Mouse (Mus musculus) myocyte (in vitro differentiated cells): ENCODE measurements around the gene C530025M09Rik. TPM values are rescaled to one million over a fixed set of nuclear protein-coding genes. Genes with fewer than 3 reads are reported as not detected.

Experiments used
- H3K27me3 ChIP-seq: one replicate; pipeline ENCODE4 v1.6.1; 2011; ENCODE audit not compliant: control insufficient read depth, insufficient read depth, insufficient read length
- H3K36me3 ChIP-seq: one replicate; pipeline ENCODE4 v1.6.1; 2011; ENCODE audit not compliant: control insufficient read depth, insufficient read depth
- H3K4me2 ChIP-seq: one replicate; pipeline ENCODE4 v1.6.1; 2011; ENCODE audit warnings: low read depth, control low read depth
- H3K4me3 ChIP-seq: one replicate; pipeline ENCODE4 v1.5.1; 2011; ENCODE audit warnings: mild to moderate bottlenecking, control low read depth, moderate library complexity
- H3K79me2 ChIP-seq: one replicate; pipeline ENCODE4 v1.6.1; 2011; ENCODE audit not compliant: control insufficient read depth, insufficient read depth
- H3ac ChIP-seq: one replicate; pipeline ENCODE4 v1.6.1; 2011; ENCODE audit not compliant: control insufficient read depth, insufficient read length
- CEBPB ChIP-seq: IDR thresholded peaks from 2 replicates; pipeline ENCODE4 v1.6.1; 2011; ENCODE audit warnings: mild to moderate bottlenecking, moderate library complexity; ENCODE audit not compliant: poor library complexity, insufficient read depth, severe bottlenecking
- E2F4 ChIP-seq: IDR thresholded peaks from one replicate; pipeline ENCODE4 v1.6.1; 2011; ENCODE audit warnings: mild to moderate bottlenecking, control low read depth, moderate library complexity; ENCODE audit not compliant: insufficient read depth
- MAX ChIP-seq: IDR thresholded peaks from one replicate; pipeline ENCODE4 v1.6.1; 2011; ENCODE audit warnings: low read depth, mild to moderate bottlenecking, control low read depth
- MYOD1 ChIP-seq, 3 experiments: IDR thresholded peaks; one replicate each; pipeline ENCODE4 v1.6.1; 2011; ENCODE audit warnings: control low read depth in 2 of 3, low read depth in 2 of 3, mild to moderate bottlenecking in 2 of 3, moderate library complexity in 1 of 3; ENCODE audit not compliant: insufficient read length in 2 of 3, control insufficient read depth in 1 of 3
- MYOG ChIP-seq, 3 experiments: IDR thresholded peaks; one replicate each; pipeline ENCODE4 v1.6.1; 2011; ENCODE audit warnings: control low read depth in 2 of 3, low read depth in 2 of 3, mild to moderate bottlenecking in 2 of 3; ENCODE audit not compliant: insufficient read length in 2 of 3, control insufficient read depth in 1 of 3, insufficient read depth in 1 of 3
- POLR2A ChIP-seq: IDR thresholded peaks from one replicate; pipeline ENCODE4 v1.6.1; 2011; ENCODE audit warnings: low read depth, mild to moderate bottlenecking, control low read depth, moderate library complexity; ENCODE audit not compliant: insufficient read length
- POLR2AphosphoS2 ChIP-seq: IDR thresholded peaks from one replicate; pipeline ENCODE4 v1.6.1; 2011; ENCODE audit warnings: low read depth, control low read depth; ENCODE audit not compliant: insufficient read length
- REST ChIP-seq: IDR thresholded peaks from one replicate; pipeline ENCODE4 v1.6.1; 2011; ENCODE audit warnings: mild to moderate bottlenecking, control low read depth, moderate library complexity; ENCODE audit not compliant: insufficient read depth, insufficient read length
- SRF ChIP-seq: IDR thresholded peaks from one replicate; pipeline ENCODE4 v1.6.1; 2011; ENCODE audit warnings: low read depth; ENCODE audit not compliant: control insufficient read depth, insufficient read length
- TCF12 ChIP-seq: IDR thresholded peaks from one replicate; pipeline ENCODE4 v1.6.1; 2011; ENCODE audit warnings: mild to moderate bottlenecking, control low read depth; ENCODE audit not compliant: poor library complexity, insufficient read depth, severe bottlenecking
- TCF3 ChIP-seq: IDR thresholded peaks from one replicate; pipeline ENCODE4 v1.6.1; 2011; ENCODE audit warnings: low read depth, control low read depth; ENCODE audit not compliant: insufficient read length
- USF1 ChIP-seq: IDR thresholded peaks from one replicate; pipeline ENCODE4 v1.6.1; 2011; ENCODE audit warnings: low read depth, mild to moderate bottlenecking, control low read depth, moderate library complexity
- polyA plus RNA-seq: library from polyadenylated mRNA; unstranded; fragments of >200 nt; fragmentation: generic; extraction: Trizol; gene quantifications from one replicate; pipeline ENCODE4 v1.2.1, GENCODE M21; 2012; ENCODE audit warnings: missing spikeins

The C530025M09Rik gene
- polyA plus RNA-seq, result not detected

DNA sequence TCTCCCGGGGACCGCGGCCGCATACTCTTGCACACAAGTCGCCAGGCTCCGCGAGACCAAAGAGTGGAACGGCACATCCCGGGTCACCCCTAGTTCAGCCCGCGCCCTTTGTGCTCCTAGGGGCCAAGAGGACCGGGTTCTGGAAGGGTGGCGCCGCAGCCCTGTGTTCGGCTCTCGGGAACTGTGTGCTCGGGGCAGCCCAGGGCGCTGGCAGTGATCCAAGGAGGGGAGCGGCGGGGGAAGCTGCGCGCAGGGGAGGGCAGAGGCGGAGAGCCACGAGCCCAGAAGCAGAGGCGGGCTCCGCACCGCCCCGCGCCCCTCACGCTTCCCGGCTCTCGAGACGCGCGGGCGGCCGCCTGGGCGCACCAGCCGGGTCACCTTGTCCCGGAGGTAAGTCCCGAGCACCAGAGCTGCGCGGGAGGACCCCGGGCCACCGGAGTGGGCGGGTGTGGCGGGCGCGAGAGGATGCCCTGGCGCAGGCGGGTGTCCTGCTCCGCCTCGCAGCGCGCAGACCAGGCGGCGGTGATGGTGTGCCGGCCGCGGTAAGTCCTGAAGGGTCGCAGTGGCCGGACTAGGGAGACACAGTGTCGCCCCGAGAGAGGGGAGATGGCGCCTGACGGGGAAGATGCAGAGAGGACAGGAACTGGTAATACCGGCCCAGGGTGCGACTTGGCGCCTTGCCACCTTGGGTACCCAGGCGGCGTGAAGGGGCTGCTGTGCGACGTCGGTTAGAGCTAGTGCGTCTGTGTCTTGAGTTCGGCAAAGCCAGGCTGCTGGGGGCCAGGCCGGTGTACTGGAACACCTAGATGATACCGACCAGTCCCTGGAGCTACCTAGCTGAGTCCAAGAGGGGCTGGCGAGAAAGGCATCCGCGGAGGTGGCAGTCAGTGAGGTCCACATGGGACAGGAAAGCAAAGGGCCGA lies at the start of gene C530025M09Rik:
Gene C530025M09Rik, minus strand, starts transcription at position 678 of the 923 bp plus-strand sequence.
- H3K79me2 ChIP-seq, result no peaks in the 10 kb centered on the region
- no peak within 1 kb of the TSS for H3K4me2 ChIP-seq
- H3ac ChIP-seq, result no peak within 1 kb of the TSS
- no peak within 1 kb of the TSS for H3K4me3 ChIP-seq
- H3K27me3 ChIP-seq, result no peaks in the 10 kb centered on the region
- no peaks in the 10 kb centered on the region for H3K36me3 ChIP-seq
- TF ChIP-seq MYOG (IDR thresholded peaks at IDR 0.05; ENCODE audit: control insufficient read depth in 1 of 3, insufficient read depth in 1 of 3, insufficient read length in 2 of 3, low read depth in 2 of 3) (no peak), TCF3 (no peak), CEBPB (no peak), MAX (no peak), SRF (no peak), TCF12 (no peak), E2F4 (no peak), MYOD1 (IDR thresholded peaks at IDR 0.05; ENCODE audit: control insufficient read depth in 1 of 3, insufficient read length in 2 of 3, low read depth in 2 of 3) (no peak), POLR2AphosphoS2 (no peak), REST (no peak), POLR2A (no peak), USF1 (no peak)

DNA sequence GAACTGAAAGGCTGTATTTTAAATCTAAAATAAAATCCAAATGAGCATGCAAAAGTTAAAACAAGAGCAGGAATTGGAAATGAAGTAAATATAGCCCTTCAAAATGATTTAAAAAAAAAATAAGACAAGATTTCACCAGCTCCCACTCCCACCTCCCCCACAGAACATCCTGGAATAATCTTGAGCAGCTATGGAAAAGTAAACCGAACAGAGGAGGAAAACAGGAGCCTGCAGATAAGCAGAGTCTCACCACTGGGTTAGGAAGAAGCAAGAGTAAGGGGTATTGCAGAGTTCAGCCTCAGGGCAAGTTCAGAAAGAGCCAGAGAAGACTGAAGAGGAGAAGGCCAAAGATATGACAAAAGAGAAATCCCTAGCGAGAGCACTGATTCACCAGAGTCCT lies 46.9 kb upstream of the C530025M09Rik start:
- Histone ChIP-seq H3K36me3 (no peaks in the 10 kb centered on the region), H3K4me3 (no peak overlapping the region), H3K27me3 (no peaks in the 10 kb centered on the region), H3K4me2 (no peak overlapping the region), H3K79me2 (no peaks in the 10 kb centered on the region), H3ac (no peak overlapping the region)
- TF ChIP-seq TCF12 (no peak), TCF3 (no peak), POLR2A (no peak), REST (no peak), USF1 (no peak), MYOG (IDR thresholded peaks at IDR 0.05; ENCODE audit: control insufficient read depth in 1 of 3, insufficient read depth in 1 of 3, insufficient read length in 2 of 3, low read depth in 2 of 3) (no peak), CEBPB (no peak), MAX (no peak), MYOD1 (IDR thresholded peaks at IDR 0.05; ENCODE audit: control insufficient read depth in 1 of 3, insufficient read length in 2 of 3, low read depth in 2 of 3) (no peak), SRF (no peak), POLR2AphosphoS2 (no peak), E2F4 (no peak)

DNA sequence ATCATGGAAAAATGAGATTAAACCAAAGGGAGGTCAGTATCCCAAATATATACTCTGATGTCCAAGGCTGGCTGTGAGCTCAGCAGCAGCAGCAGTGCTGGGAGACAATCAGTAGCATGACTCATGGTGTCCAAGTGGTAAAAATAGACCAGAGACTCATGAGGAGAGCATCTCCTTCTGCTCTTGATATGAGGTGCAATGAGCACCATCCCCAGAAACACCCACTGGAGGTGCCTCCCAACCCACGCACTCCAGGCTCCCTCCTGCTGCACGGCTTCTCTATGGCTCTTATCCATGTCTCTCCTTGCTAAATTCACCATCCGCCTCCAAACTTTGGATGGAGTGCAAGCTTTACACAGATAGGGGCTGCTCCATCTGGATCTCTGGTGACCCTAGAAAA lies 42.3 kb upstream of the C530025M09Rik start:
- H3K79me2 ChIP-seq, result no peaks in the 10 kb centered on the region
- no peaks in the 10 kb centered on the region for H3K27me3 ChIP-seq
- no peak overlapping the region for H3K4me3 ChIP-seq
- H3ac ChIP-seq, result no peak overlapping the region
- no peak overlapping the region for H3K4me2 ChIP-seq
- no peak for TF ChIP-seq POLR2AphosphoS2
- TF ChIP-seq MAX, result no peak
- TF ChIP-seq MYOG (IDR thresholded peaks at IDR 0.05; ENCODE audit: control insufficient read depth in 1 of 3, insufficient read depth in 1 of 3, insufficient read length in 2 of 3, low read depth in 2 of 3), result no peak
- TF ChIP-seq CEBPB, result no peak
- no peak for TF ChIP-seq USF1
- TF ChIP-seq TCF3, result no peak
- no peak for TF ChIP-seq REST
- no peak for TF ChIP-seq POLR2A
- TF ChIP-seq TCF12, result no peak
- no peak for TF ChIP-seq E2F4
- no peak for TF ChIP-seq SRF
- TF ChIP-seq MYOD1 (IDR thresholded peaks at IDR 0.05; ENCODE audit: control insufficient read depth in 1 of 3, insufficient read length in 2 of 3, low read depth in 2 of 3), result no peak
- no peaks in the 10 kb centered on the region for H3K36me3 ChIP-seq

DNA sequence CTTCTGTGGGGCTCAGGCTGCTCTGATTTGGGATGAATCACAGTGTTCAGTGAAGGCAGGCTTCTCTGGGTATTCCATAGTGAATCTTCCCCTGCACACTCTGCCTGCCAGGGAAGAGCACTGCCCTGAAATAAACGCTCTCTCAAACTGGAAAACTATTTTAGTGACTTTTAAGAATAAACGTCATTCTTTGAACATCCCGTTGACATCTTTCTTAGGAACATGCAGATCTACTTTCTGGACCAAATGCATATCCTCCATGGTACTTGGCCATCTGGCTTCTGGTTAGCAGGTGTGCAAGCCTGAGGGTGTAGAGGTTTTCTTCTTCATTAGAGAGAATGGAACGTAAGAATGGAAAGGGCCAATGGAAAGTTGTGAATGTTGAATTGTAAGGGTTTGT lies 41.5 kb upstream of the C530025M09Rik start:
- H3K36me3 ChIP-seq, result no peaks in the 10 kb centered on the region
- no peak overlapping the region for H3ac ChIP-seq
- TF ChIP-seq REST (no peak), TCF12 (no peak), USF1 (no peak), MAX (no peak), MYOG (IDR thresholded peaks at IDR 0.05; ENCODE audit: control insufficient read depth in 1 of 3, insufficient read depth in 1 of 3, insufficient read length in 2 of 3, low read depth in 2 of 3) (no peak), POLR2A (no peak), E2F4 (no peak), POLR2AphosphoS2 (no peak), SRF (no peak), TCF3 (no peak), CEBPB (no peak), MYOD1 (IDR thresholded peaks at IDR 0.05; ENCODE audit: control insufficient read depth in 1 of 3, insufficient read length in 2 of 3, low read depth in 2 of 3) (no peak)
- H3K79me2 ChIP-seq, result no peaks in the 10 kb centered on the region
- no peak overlapping the region for H3K4me3 ChIP-seq
- no peaks in the 10 kb centered on the region for H3K27me3 ChIP-seq
- no peak overlapping the region for H3K4me2 ChIP-seq
